Mouse (Mus musculus) liver, postnatal 0 days (tissue): ENCODE data around the gene Fam129a. TPM values are rescaled to one million over a fixed set of nuclear protein-coding genes. Genes with fewer than 3 reads are reported as not detected.
A peak's percentile ranks its signal among the peaks of the same experiment; 100 is the strongest.

ENCODE experiments used
- ATAC-seq: fragments of 200-750 bp; cut with Nextera tagmentation; 2 replicates; pipeline ENCODE4 v1.8.0; 2017; ENCODE audit warnings: mild to moderate bottlenecking, moderate library complexity
- DNase-seq: peaks from one replicate; pipeline ENCODE4 v3.0.0-alpha.2; 2016
- H3K27ac ChIP-seq: fragments of 300-500 bp; sonication (generic); 2 replicates; pipeline ENCODE4 v1.5.1; 2014; ENCODE audit warnings: antibody characterized with exemption, moderate library complexity, mild to moderate bottlenecking, low read depth
- H3K27me3 ChIP-seq: fragments of 300-500 bp; sonication (generic); 2 replicates; pipeline ENCODE4 v1.6.1; 2014; ENCODE audit warnings: low read length, control low read depth, mixed read lengths; ENCODE audit not compliant: insufficient read depth
- H3K36me3 ChIP-seq: fragments of 300-500 bp; sonication (generic); replicated peaks from 2 replicates; pipeline ENCODE4 v1.6.1; 2014; ENCODE audit warnings: mild to moderate bottlenecking, control low read depth, low read length, moderate library complexity, mixed read lengths; ENCODE audit not compliant: insufficient read depth
- H3K4me1 ChIP-seq: fragments of 300-500 bp; sonication (generic); 2 replicates; pipeline ENCODE4 v1.6.1; 2014; ENCODE audit warnings: antibody characterized with exemption, mild to moderate bottlenecking, control low read depth; ENCODE audit not compliant: insufficient read depth
- H3K4me2 ChIP-seq: fragments of 300-500 bp; sonication (generic); 2 replicates; pipeline ENCODE4 v1.6.1; 2014; ENCODE audit warnings: low read depth, mild to moderate bottlenecking, low read length, moderate library complexity, mixed read lengths
- H3K4me3 ChIP-seq: fragments of 300-500 bp; sonication (generic); 2 replicates; pipeline ENCODE4 v1.5.1; 2014; ENCODE audit warnings: low read depth, low read length
- H3K9ac ChIP-seq: fragments of 300-500 bp; sonication (generic); replicated peaks from 2 replicates; pipeline ENCODE4 v1.6.1; 2014; ENCODE audit warnings: mild to moderate bottlenecking, moderate library complexity
- H3K9me3 ChIP-seq: fragments of 300-500 bp; sonication (generic); 2 replicates; pipeline ENCODE4 v1.6.1; 2016; ENCODE audit warnings: mild to moderate bottlenecking, control low read depth, low read length, mixed read lengths
- CTCF ChIP-seq: sonication (generic); IDR thresholded peaks from 2 replicates; pipeline ENCODE4 v1.5.1; 2016; ENCODE audit warnings: antibody characterized with exemption, low read depth
- EP300 ChIP-seq: IDR thresholded peaks from 2 replicates; pipeline ENCODE4 v1.6.1; 2016; ENCODE audit warnings: antibody characterized with exemption, low read depth, mild to moderate bottlenecking
- WGBS: fragments of 180-500 bp; shearing (Covaris S2); extraction: QIAGEN DNeasy Blood & Tissue Kit; methylation state at CpG from one replicate; pipeline ENCODE4 v1.1.7; 2014; ENCODE audit not compliant: insufficient replicate concordance; 5-methylcytosine and 5-hydroxymethylcytosine counted together
- polyA plus RNA-seq: library from polyadenylated mRNA; unstranded; fragments of >200 nt; fragmentation: Nextera tagmentation; extraction: Ambion mirVana; gene quantifications from 2 replicates; pipeline ENCODE4 v1.2.1, GENCODE M21; 2015

The Fam129a gene
- polyA plus RNA-seq, 1 experiment from 2014 or later, result 11.5 TPM

- Histone ChIP-seq H3K27ac (no peak overlapping the region), H3K4me3 (no peak overlapping the region), H3K4me2 (no peak overlapping the region), H3K9ac (no peak overlapping the region), H3K36me3 (no peaks in the 10 kb centered on the region), H3K9me3 (no peaks in the 10 kb centered on the region), H3K4me1 (peaks cover 10% of the 10 kb centered on the region; the same call in 1 of the 2 replicates), H3K27me3 (no peaks in the 10 kb centered on the region)
- DNase-seq (peak; percentile 46), ATAC-seq (peak; percentile 29; the same call in 1 of the 2 replicates)
- WGBS, result 62% methylated on average over 7 of the region's 7 CpGs
- TF ChIP-seq CTCF, result no peak
- no peak for TF ChIP-seq EP300
Observed at GRCm38 (mm10) chr1:151568682-151569081, 2.3 kb upstream of the Fam129a start.

- Histone ChIP-seq H3K27me3 (no peaks in the 10 kb centered on the region), H3K9me3 (no peaks in the 10 kb centered on the region), H3K9ac (peak overlapping the region; percentile 68), H3K4me1 (peaks cover 10% of the 10 kb centered on the region; the same call in 1 of the 2 replicates), H3K4me2 (peak overlapping the region; percentile 86), H3K27ac (peak overlapping the region; percentile 81), H3K36me3 (peaks cover 5% of the 10 kb centered on the region), H3K4me3 (peak overlapping the region; percentile 64)
- 6% methylated on average over 10 of the region's 10 CpGs for WGBS
- DNase-seq, result peak; percentile 17
- TF ChIP-seq EP300 (no peak), CTCF (no peak)
- ATAC-seq, result peak; percentile 79
Observed at GRCm38 (mm10) chr1:151571838-151572578, 1.0 kb downstream of the Fam129a start.

DNA sequence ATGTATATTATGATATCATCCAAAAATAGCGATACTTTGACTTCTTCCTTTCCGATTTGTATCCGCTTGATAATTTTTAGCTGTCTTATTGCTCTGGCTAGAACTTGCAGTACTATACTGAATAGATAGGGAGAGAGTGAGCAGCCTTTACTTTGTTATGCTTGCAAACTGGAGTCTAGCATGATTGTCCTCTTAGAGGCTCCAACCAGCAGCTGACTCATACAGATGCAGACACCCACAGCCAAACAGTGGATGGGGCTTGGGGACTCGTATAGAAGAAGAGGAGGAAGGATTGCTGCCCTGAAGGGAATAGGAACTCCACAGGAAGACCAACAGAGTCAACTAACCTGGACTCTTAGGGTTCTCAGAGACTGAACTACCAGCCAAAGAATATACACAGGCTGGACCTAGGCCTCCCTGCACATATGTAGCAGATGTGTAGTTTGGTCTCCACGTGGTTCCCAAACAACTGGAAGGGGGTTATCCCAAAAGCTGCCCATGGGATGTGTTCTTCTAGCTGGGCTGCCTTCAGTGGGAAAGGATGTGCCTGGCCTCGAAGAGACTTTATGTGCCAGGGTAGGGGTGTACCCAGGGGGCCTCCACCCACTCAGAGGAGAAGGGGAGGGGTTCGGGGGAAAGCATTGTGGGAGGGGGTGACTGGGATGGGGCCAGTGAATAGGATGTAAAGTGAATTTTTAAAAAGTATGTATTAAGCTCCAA is 1.8 kb downstream of the Fam129a start:
- 67% methylated on average over 7 of the region's 7 CpGs for WGBS
- Histone ChIP-seq H3K4me1 (peaks cover 10% of the 10 kb centered on the region; the same call in 1 of the 2 replicates), H3K36me3 (peaks cover 5% of the 10 kb centered on the region), H3K9ac (no peak overlapping the region; the same call in 1 of the 2 replicates), H3K27ac (0 out of 2 replicates have a peak overlapping the region, but pooled peaks have one; percentile 8), H3K9me3 (no peaks in the 10 kb centered on the region), H3K4me3 (peak overlapping the region; percentile 64), H3K27me3 (no peaks in the 10 kb centered on the region), H3K4me2 (peak overlapping the region; percentile 86)
- DNase-seq (no peak), ATAC-seq (no peak)
- TF ChIP-seq CTCF (no peak), EP300 (no peak)

DNA sequence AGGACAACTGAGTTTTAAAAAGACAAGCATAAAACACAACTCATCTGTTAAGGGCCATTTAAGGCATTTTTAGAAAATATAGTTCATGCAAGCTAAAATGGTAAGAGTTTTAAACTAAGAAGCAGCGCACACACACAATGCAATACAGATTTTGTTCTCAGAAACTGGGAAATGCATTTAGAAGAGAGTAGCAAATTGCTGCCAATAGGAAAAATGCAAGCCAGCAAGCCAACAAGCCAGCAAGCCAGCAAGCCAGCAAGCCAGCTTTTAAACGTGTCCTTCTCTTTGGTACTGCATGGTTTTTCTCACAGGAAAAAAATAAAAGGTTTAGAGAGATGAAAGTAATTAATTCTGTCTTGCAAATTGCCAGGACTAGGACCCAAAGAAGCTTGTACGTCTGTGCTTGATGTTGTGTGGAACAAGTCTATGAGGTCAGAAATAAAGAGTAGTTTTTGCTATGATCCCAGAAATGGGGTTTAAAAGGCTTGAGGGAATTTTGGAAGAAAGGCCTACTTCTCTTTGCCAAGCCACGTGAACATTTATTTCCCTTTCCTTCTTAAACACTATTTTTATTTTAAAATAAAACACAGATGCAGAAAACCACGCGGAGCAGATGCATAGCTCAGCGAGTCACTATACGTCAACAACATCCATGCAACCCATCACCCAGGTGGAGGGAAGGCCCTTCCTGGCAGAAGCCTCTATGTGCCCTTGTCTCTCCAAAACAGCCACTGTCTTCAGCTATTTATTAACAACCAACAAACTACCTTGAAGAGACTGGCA is 9.4 kb downstream of the Fam129a start:
- Histone ChIP-seq H3K36me3 (peaks cover 10% of the 10 kb centered on the region), H3K4me1 (peaks cover 2% of the 10 kb centered on the region; the same call in 1 of the 2 replicates), H3K4me3 (no peak overlapping the region), H3K27me3 (no peaks in the 10 kb centered on the region), H3K27ac (no peak overlapping the region), H3K9me3 (no peaks in the 10 kb centered on the region), H3K4me2 (no peak overlapping the region), H3K9ac (no peak overlapping the region)
- TF ChIP-seq CTCF, result no peak
- no peak for TF ChIP-seq EP300
- ATAC-seq (no peak), DNase-seq (no peak)
- WGBS, result 80% methylated on average over 8 of the region's 8 CpGs

- H3K27ac ChIP-seq, result no peak overlapping the region
- peaks cover 2% of the 10 kb centered on the region; the same call in 1 of the 2 replicates for H3K4me1 ChIP-seq
- DNase-seq (no peak), ATAC-seq (no peak)
- TF ChIP-seq CTCF (no peak), EP300 (no peak)
- H3K27me3 ChIP-seq, result no peaks in the 10 kb centered on the region
- H3K9ac ChIP-seq, result no peak overlapping the region
- no peak overlapping the region for H3K4me2 ChIP-seq
- WGBS, result 57% methylated on average over 6 of the region's 6 CpGs
- no peaks in the 10 kb centered on the region for H3K9me3 ChIP-seq
- peaks cover 9% of the 10 kb centered on the region for H3K36me3 ChIP-seq
- no peak overlapping the region for H3K4me3 ChIP-seq
Observed at GRCm38 (mm10) chr1:151581454-151581853, 10.5 kb downstream of the Fam129a start.

GRCm38 (mm10) chr1:151581977-151582376 is 11.0 kb downstream of the Fam129a start:
- H3K4me3 ChIP-seq, result no peak overlapping the region
- no peak overlapping the region for H3K9ac ChIP-seq
- H3K27me3 ChIP-seq, result no peaks in the 10 kb centered on the region
- no peak overlapping the region for H3K4me2 ChIP-seq
- H3K9me3 ChIP-seq, result no peaks in the 10 kb centered on the region
- H3K36me3 ChIP-seq, result peaks cover 5% of the 10 kb centered on the region; the same call in 1 of the 2 replicates
- ATAC-seq (no peak), DNase-seq (no peak)
- WGBS, result 57% methylated on average over 2 of the region's 4 CpGs
- H3K27ac ChIP-seq, result no peak overlapping the region
- peaks cover 2% of the 10 kb centered on the region; the same call in 1 of the 2 replicates for H3K4me1 ChIP-seq
- TF ChIP-seq CTCF (no peak), EP300 (no peak)
